Mouse (Mus musculus) kidney, postnatal 14 days (tissue): Measurements from ENCODE around the gene Vgf.

ENCODE experiments used
- DNase-seq: peaks from one replicate; pipeline ENCODE4 v3.0.0; 2022; ENCODE audit warnings: mixed read lengths

Gene Vgf

DNA sequence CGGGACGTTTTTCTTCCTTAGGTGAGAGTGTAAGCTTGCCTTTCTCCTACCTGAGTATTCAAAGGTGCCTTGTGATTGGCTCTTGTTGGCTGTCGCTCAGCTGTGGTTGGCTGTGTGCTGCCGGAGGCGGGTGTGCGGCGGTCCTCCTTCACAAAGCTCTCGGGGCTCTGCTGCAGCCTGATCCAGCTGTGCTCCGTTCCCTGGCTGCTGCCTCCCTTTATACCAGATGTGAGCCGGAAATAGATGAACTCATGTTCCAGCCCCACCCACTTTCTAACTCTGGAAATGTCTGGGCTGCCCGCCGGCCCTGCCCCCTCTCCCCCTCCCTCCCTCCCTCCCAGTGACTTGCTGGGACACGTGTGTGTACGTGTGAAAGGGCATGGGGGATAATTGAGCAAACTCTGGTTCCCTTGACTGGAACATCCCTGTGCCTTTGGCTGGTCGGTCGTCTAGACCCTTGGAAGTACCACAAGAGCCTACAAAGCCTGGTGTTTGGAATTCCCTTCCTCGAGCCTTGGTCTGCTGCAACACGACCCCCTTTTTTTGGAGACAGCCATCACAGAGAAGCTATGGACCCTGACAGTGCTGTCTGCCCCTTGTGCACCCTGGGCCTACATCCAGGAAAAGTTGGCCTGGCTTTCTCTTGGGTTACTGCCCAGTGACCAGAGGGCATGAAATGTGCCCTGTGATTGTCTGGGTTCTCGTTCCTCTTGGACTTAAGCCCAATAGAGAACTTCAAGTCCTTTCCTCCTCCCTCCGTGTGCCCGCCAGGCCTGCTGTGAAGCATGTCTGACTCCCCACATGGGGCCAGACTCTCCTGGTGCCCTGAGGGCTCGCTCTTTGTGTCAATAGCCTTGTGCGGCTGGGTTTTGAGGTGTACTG, 46.1 kb downstream of the Vgf start, which contains the start of gene Serpine1:
Serpine1 (minus strand) TSS at position 190 of the 882 bp plus-strand sequence.
- peak; percentile 92 for DNase-seq

DNA sequence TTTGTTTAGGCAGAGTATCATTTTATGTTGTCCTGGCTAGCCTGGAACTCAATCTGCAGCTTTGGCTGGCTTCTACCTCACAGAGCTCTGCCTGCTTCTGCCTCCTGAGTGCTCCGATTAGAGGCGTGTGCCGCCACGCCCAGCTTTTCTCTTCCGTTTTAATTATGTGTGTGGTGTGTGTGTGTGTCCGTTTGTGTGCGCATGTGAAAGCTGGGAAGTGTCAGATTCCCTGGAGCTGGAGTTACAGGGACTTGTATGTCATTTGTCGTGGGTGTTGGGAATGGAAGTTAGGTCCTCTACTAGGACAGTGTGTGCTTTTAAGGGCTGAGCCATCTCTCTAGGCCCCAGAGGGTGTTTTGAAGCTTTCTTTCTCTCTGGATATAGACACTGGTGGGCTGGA, 46.9 kb downstream of the Vgf start:
- DNase-seq: no peak

DNA sequence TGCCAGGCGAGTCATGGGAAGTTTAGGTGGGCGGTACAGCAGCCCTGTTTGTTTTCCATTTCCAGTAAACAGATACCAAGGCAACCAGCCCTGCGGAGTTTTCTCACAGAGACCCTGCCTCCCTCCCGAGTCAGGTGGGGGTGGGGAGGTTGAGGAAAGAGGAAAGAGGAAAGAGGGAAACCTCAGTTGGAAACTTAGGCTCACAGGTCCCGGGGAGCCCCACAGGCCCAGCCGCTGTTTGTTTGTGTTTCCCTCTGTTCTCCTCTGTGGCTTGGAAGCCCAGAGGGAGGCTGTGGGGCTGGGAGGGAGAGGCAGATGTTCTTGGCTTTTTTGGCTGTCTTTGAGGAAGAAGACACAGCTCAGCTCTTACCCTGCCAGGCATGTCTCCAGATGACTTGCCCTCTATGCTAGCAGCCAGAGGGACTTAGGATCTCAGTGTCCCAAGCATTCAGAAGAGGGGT, 48.0 kb downstream of the Vgf start:
- peak; percentile 44 for DNase-seq

DNA sequence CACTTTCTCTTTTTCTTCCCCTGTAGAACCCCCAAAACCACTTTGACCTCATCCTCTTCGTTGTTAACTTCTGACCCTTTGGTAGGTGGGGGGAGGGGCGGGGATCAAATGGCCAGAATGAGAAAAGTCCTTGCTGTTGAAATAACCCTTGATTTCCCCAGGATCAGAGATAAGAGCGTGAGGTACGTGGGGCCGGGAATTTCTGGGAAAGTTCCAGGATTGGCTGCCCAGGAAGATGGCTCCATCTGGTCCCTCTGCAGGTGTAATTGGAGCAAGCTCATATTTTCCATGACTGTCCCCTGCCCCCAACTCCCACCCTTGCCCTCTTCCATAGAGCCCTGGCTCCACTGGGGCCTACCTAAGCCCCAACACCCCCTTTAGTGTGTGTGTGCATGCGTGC, 49.5 kb downstream of the Vgf start:
- DNase-seq: no peak

DNA sequence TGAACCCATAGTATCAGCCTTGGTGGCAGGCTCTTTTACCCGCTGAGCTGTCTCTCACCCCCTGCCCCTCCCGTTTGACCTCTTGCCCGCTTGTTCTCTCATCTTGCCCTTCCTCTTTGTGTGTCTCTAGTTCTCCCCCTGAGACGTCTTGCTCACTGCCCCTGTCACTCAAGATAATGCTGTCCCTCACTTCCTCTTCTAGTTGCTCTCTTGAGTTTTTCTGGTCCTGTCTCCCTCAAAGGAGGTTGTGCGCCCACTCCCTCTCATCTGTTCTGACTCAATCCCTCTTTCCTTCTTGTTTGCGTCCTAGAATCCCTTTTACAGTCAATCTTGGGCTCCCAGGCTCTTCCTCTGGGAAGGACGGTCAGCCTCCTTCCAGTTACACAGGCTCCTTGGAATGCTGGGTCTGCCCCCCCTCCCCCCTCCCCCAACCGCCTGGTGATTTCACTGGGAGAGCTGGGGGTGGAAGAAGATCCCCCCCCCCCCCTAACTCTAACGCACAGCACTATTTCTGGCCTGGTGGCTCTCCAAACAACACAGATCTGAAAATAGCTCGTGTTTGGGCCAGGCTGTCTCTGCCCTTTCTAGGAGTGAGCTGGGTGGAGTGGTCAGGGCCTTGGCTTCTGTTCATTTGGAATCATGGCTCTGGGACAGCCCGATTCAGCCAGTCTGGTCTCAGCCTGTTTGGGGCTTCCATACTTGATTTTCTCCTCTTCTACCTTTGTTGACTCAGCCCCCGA, 50.2 kb downstream of the Vgf start:
- DNase-seq: peak; percentile 49

DNA sequence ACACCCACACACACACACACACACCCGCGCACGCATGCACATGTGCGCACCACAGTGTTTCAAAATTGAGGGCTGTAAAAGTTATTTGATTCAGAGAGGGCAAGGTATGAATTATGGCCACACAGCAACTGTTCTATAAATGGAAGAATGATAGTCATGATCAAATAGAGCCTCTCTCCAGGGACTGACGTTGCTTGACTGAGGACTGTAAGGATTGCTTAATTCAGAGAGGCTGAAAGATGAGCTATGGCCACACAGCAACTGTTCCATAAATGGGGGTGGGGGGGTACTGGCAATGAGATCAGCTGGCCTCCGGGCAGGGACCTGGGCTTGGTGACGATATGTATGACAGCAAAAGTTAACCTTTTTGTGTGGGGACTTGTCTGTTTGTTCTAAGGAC, 51.0 kb downstream of the Vgf start:
- no peak for DNase-seq

DNA sequence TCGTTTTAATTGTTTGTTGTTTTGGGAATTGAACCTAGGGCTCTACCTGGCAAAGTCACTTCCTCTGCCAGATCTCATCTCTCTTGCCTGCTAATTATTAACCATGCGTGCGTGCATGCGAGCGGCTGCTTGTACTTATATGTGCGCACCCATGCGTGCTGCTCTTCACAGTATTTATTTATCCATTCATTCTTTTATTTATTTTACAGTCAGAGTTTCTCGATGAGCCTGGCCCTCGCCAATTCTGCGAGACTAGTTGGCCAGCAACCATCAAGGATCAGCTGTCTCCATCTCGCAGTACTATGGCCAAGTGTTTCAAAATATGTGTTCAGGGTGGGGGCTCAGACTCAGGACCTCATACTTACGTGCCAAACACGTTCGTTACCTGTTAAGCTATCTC, 51.8 kb downstream of the Vgf start:
- DNase-seq: peak; percentile 22

DNA sequence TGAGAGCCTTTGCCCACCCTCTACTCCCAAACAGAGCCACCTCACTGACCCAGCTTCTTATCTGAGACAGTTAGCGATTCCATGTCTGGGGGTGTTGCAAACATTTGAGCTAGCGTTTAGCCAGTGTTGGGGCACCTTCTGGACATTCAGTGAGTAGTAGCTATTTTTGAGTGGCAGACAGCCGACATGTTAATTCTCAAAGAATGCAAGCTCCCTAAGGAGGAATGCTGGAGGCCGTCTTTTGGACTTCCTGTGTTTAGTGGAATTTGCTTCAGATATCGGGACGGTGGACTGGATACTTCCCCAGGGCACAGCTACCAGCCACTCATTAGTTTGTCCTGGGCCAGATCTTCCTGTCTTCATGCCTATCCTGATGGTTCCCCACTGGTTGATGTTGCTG, 52.4 kb downstream of the Vgf start:
- DNase-seq: peak; percentile 37

DNA sequence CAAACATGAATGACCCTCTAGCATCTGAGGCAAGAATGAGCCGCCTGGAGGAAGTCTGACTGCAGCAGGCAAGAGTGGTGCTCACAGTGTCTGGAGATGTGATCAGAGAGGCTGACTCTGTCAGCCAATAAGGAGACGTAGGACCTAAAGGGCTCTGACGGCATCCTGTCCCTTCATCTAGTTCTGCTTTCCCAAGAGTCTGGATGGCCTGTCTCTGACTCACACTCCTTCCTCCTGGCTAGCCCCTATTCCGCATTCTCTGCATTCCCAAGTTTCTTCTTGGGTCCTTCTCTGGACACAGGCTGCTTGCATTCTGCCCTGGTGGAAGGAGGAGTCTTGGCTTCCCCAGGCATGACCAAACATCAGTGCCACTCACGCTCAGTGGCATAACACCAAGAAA, 53.7 kb downstream of the Vgf start:
- peak; percentile 62 for DNase-seq
